Mouse (Mus musculus): ENCODE measurements around the gene Cdkn1a. TPM values are rescaled to one million over a fixed set of nuclear protein-coding genes. Genes with fewer than 3 reads are reported as not detected.
A peak's percentile ranks its signal among the peaks of the same experiment; 100 is the strongest.

The Cdkn1a gene
- polyA plus RNA-seq, 1 experiment from 2014 or later, result 74.9 TPM

GRCm38 (mm10) chr17:29117006-29117648 lies 26.4 kb downstream of the Cdkn1a start:
- no peak for ATAC-seq
- no peak for TF ChIP-seq CTCF (IDR thresholded peaks at IDR 0.05; ENCODE audit: low read depth)
- WGBS, result 68% methylated on average over 8 of the region's 8 CpGs

GRCm38 (mm10) chr17:29118057-29118456 lies 27.3 kb downstream of the Cdkn1a start:
- H3K27me3 ChIP-seq (replicated peaks; ENCODE audit: control insufficient read depth, insufficient read depth, low read length), result no peaks in the 10 kb centered on the region
- H3K4me1 ChIP-seq (replicated peaks; ENCODE audit: control insufficient read depth, insufficient read depth, low read length), result no peaks in the 10 kb centered on the region
- ATAC-seq, result no peak
- no peak overlapping the region for H3K4me2 ChIP-seq (replicated peaks; ENCODE audit: low read depth)
- H3K4me3 ChIP-seq (ENCODE audit: low read depth, low read length), result no peak overlapping the region
- H3K9me3 ChIP-seq (ENCODE audit: control insufficient read depth), result no peaks in the 10 kb centered on the region
- H3K27ac ChIP-seq (ENCODE audit: low read depth, low read length), result no peak overlapping the region
- no peak for TF ChIP-seq CTCF (IDR thresholded peaks at IDR 0.05; ENCODE audit: low read depth)
- WGBS, result 72% methylated on average over 5 of the region's 5 CpGs
- H3K36me3 ChIP-seq (ENCODE audit: control insufficient read depth, insufficient read depth), result no peaks in the 10 kb centered on the region
- no peak overlapping the region for H3K9ac ChIP-seq (ENCODE audit: low read depth, low read length)

More at GRCm38 (mm10) chr17:29117006-29117648, 26.4 kb downstream of the Cdkn1a start:
- Histone ChIP-seq H3K27me3 (replicated peaks; ENCODE audit: control insufficient read depth, insufficient read depth, low read length) (no peaks in the 10 kb centered on the region), H3K4me3 (ENCODE audit: low read depth, low read length) (no peak overlapping the region), H3K4me2 (replicated peaks; ENCODE audit: low read depth) (no peak overlapping the region), H3K9me3 (ENCODE audit: control insufficient read depth) (no peaks in the 10 kb centered on the region), H3K4me1 (replicated peaks; ENCODE audit: control insufficient read depth, insufficient read depth, low read length) (no peaks in the 10 kb centered on the region), H3K36me3 (ENCODE audit: control insufficient read depth, insufficient read depth) (no peaks in the 10 kb centered on the region), H3K9ac (ENCODE audit: low read depth, low read length) (no peak overlapping the region), H3K27ac (ENCODE audit: low read depth, low read length) (no peak overlapping the region)

GRCm38 (mm10) chr17:29120666-29121065 lies 29.9 kb downstream of the Cdkn1a start:
- Histone ChIP-seq H3K4me2 (replicated peaks; ENCODE audit: low read depth) (no peak overlapping the region), H3K9ac (ENCODE audit: low read depth, low read length) (no peak overlapping the region), H3K27me3 (replicated peaks; ENCODE audit: control insufficient read depth, insufficient read depth, low read length) (no peaks in the 10 kb centered on the region), H3K27ac (ENCODE audit: low read depth, low read length) (no peak overlapping the region), H3K36me3 (ENCODE audit: control insufficient read depth, insufficient read depth) (no peaks in the 10 kb centered on the region), H3K4me1 (replicated peaks; ENCODE audit: control insufficient read depth, insufficient read depth, low read length) (no peaks in the 10 kb centered on the region), H3K9me3 (ENCODE audit: control insufficient read depth) (no peaks in the 10 kb centered on the region), H3K4me3 (ENCODE audit: low read depth, low read length) (no peak overlapping the region)
- ATAC-seq, result no peak
- 81% methylated on average over 12 of the region's 12 CpGs for WGBS
- no peak for TF ChIP-seq CTCF (IDR thresholded peaks at IDR 0.05; ENCODE audit: low read depth)

GRCm38 (mm10) chr17:29122817-29123216 lies 32.0 kb downstream of the Cdkn1a start:
- 20% methylated on average over 6 of the region's 6 CpGs for WGBS
- no peaks in the 10 kb centered on the region for H3K27me3 ChIP-seq (replicated peaks; ENCODE audit: control insufficient read depth, insufficient read depth, low read length)

GRCm38 (mm10) chr17:29123578-29124174 lies 32.9 kb downstream of the Cdkn1a start:
- peak overlapping the region; percentile 21; the same call in 1 of the 2 replicates for H3K4me2 ChIP-seq (replicated peaks; ENCODE audit: low read depth)
- 21% methylated on average over 6 of the region's 6 CpGs for WGBS

More at GRCm38 (mm10) chr17:29122817-29123216, 32.0 kb downstream of the Cdkn1a start:
- Histone ChIP-seq H3K4me3 (ENCODE audit: low read depth, low read length) (no peak overlapping the region), H3K36me3 (ENCODE audit: control insufficient read depth, insufficient read depth) (no peaks in the 10 kb centered on the region), H3K9me3 (ENCODE audit: control insufficient read depth) (no peaks in the 10 kb centered on the region), H3K4me1 (replicated peaks; ENCODE audit: control insufficient read depth, insufficient read depth, low read length) (no peaks in the 10 kb centered on the region), H3K4me2 (replicated peaks; ENCODE audit: low read depth) (no peak overlapping the region), H3K9ac (ENCODE audit: low read depth, low read length) (no peak overlapping the region), H3K27ac (ENCODE audit: low read depth, low read length) (no peak overlapping the region)
- no peak for TF ChIP-seq CTCF (IDR thresholded peaks at IDR 0.05; ENCODE audit: low read depth)
- ATAC-seq, result peak; percentile 45

GRCm38 (mm10) chr17:29126561-29126960 lies 35.8 kb downstream of the Cdkn1a start:
- Histone ChIP-seq H3K4me3 (ENCODE audit: low read depth, low read length) (no peak overlapping the region), H3K36me3 (ENCODE audit: control insufficient read depth, insufficient read depth) (no peaks in the 10 kb centered on the region), H3K9ac (ENCODE audit: low read depth, low read length) (no peak overlapping the region), H3K27me3 (replicated peaks; ENCODE audit: control insufficient read depth, insufficient read depth, low read length) (no peaks in the 10 kb centered on the region), H3K4me2 (replicated peaks; ENCODE audit: low read depth) (no peak overlapping the region), H3K27ac (ENCODE audit: low read depth, low read length) (no peak overlapping the region), H3K4me1 (replicated peaks; ENCODE audit: control insufficient read depth, insufficient read depth, low read length) (no peaks in the 10 kb centered on the region), H3K9me3 (ENCODE audit: control insufficient read depth) (no peaks in the 10 kb centered on the region)
- WGBS, result 94% methylated on average over 3 of the region's 3 CpGs
- TF ChIP-seq CTCF (IDR thresholded peaks at IDR 0.05; ENCODE audit: low read depth), result no peak
- ATAC-seq, result no peak

More at GRCm38 (mm10) chr17:29123578-29124174, 32.9 kb downstream of the Cdkn1a start:
- Histone ChIP-seq H3K9ac (ENCODE audit: low read depth, low read length) (no peak overlapping the region), H3K36me3 (ENCODE audit: control insufficient read depth, insufficient read depth) (no peaks in the 10 kb centered on the region), H3K9me3 (ENCODE audit: control insufficient read depth) (no peaks in the 10 kb centered on the region), H3K27me3 (replicated peaks; ENCODE audit: control insufficient read depth, insufficient read depth, low read length) (no peaks in the 10 kb centered on the region), H3K4me1 (replicated peaks; ENCODE audit: control insufficient read depth, insufficient read depth, low read length) (no peaks in the 10 kb centered on the region), H3K27ac (ENCODE audit: low read depth, low read length) (peak overlapping the region; percentile 28; the same call in 1 of the 2 replicates), H3K4me3 (ENCODE audit: low read depth, low read length) (no peak overlapping the region)
- peak; percentile 46 for TF ChIP-seq CTCF (IDR thresholded peaks at IDR 0.05; ENCODE audit: low read depth)
- ATAC-seq, result peak; percentile 83

All from intestine, postnatal 0 days (tissue).